Mouse (Mus musculus): ENCODE results near the gene Lrrc7. TPM values are rescaled to one million over a fixed set of nuclear protein-coding genes. Genes with fewer than 3 reads are reported as not detected.

Gene Lrrc7
- total RNA-seq (2014; rRNA removed) (29.8 and 39.5 TPM in 2 replicates), polyA plus RNA-seq (2015; fragmentation: Nextera tagmentation; extraction: Ambion mirVana) (4.9 and 7.3 TPM in 2 replicates)

GRCm38 (mm10) chr3:158561987-158562360 is at the start of gene Lrrc7:
TSS of gene Lrrc7 (minus strand) at chr3:158562221.
- Histone ChIP-seq H3K4me2 (ENCODE audit: low read depth, low read length, poor library complexity, severe bottlenecking) (peak within 1 kb of the TSS; percentile 67), H3K4me1 (ENCODE audit: insufficient read depth, low read length) (no peaks in the 10 kb centered on the region), H3K9ac (replicated peaks; ENCODE audit: low read length, poor library complexity, severe bottlenecking) (peak within 1 kb of the TSS; percentile 96), H3K27me3 (ENCODE audit: insufficient read depth, low read length) (no peaks in the 10 kb centered on the region), H3K4me3 (ENCODE audit: low read depth, low read length) (peak within 1 kb of the TSS; percentile 86), H3K27ac (ENCODE audit: low read depth, low read length) (peak within 1 kb of the TSS; percentile 96), H3K9me3 (ENCODE audit: low read length) (no peaks in the 10 kb centered on the region), H3K36me3 (ENCODE audit: insufficient read depth, low read length) (no peaks in the 10 kb centered on the region)
- whole genome bisulfite sequencing = under 1% methylated on average over 28 of the region's 28 CpGs
- TF ChIP-seq CTCF (IDR thresholded peaks at IDR 0.05) = peak; percentile 67
- DNase-seq (ENCODE audit: low spot score) = peak; percentile 80
- peak; percentile 89 for ATAC-seq (ENCODE audit: low FRiP score)

- no peaks in the 10 kb centered on the region for H3K4me1 ChIP-seq (ENCODE audit: insufficient read depth, low read length)
- H3K27ac ChIP-seq (ENCODE audit: low read depth, low read length) = no peak overlapping the region
- no peak overlapping the region for H3K9ac ChIP-seq (replicated peaks; ENCODE audit: low read length, poor library complexity, severe bottlenecking)
- H3K9me3 ChIP-seq (ENCODE audit: low read length) = no peaks in the 10 kb centered on the region
- H3K27me3 ChIP-seq (ENCODE audit: insufficient read depth, low read length) = no peaks in the 10 kb centered on the region
- no peak for DNase-seq (ENCODE audit: low spot score)
- WGBS = 11% methylated on average over 1 of the region's 1 CpGs
- TF ChIP-seq CTCF (IDR thresholded peaks at IDR 0.05) = no peak
- no peak for ATAC-seq (ENCODE audit: low FRiP score)
- H3K4me2 ChIP-seq (ENCODE audit: low read depth, low read length, poor library complexity, severe bottlenecking) = no peak overlapping the region
- H3K36me3 ChIP-seq (ENCODE audit: insufficient read depth, low read length) = no peaks in the 10 kb centered on the region
- H3K4me3 ChIP-seq (ENCODE audit: low read depth, low read length) = no peak overlapping the region
Measured at GRCm38 (mm10) chr3:158607065-158607464, 45.0 kb upstream of the Lrrc7 start.

- H3K9ac ChIP-seq (replicated peaks; ENCODE audit: low read length, poor library complexity, severe bottlenecking) = no peak overlapping the region
- no peaks in the 10 kb centered on the region for H3K9me3 ChIP-seq (ENCODE audit: low read length)
- H3K4me2 ChIP-seq (ENCODE audit: low read depth, low read length, poor library complexity, severe bottlenecking) = no peak overlapping the region
- H3K27me3 ChIP-seq (ENCODE audit: insufficient read depth, low read length) = no peaks in the 10 kb centered on the region
- TF ChIP-seq CTCF (IDR thresholded peaks at IDR 0.05) = no peak
- ATAC-seq (ENCODE audit: low FRiP score) (no peak), DNase-seq (ENCODE audit: low spot score) (no peak)
- H3K27ac ChIP-seq (ENCODE audit: low read depth, low read length) = no peak overlapping the region
- H3K4me1 ChIP-seq (ENCODE audit: insufficient read depth, low read length) = no peaks in the 10 kb centered on the region
- no peaks in the 10 kb centered on the region for H3K36me3 ChIP-seq (ENCODE audit: insufficient read depth, low read length)
- H3K4me3 ChIP-seq (ENCODE audit: low read depth, low read length) = no peak overlapping the region
Measured at GRCm38 (mm10) chr3:158605274-158605673, 43.3 kb upstream of the Lrrc7 start.

- Histone ChIP-seq H3K36me3 (ENCODE audit: insufficient read depth, low read length) (no peaks in the 10 kb centered on the region), H3K27ac (ENCODE audit: low read depth, low read length) (peak overlapping the region; percentile 96), H3K27me3 (ENCODE audit: insufficient read depth, low read length) (no peaks in the 10 kb centered on the region), H3K4me1 (ENCODE audit: insufficient read depth, low read length) (no peaks in the 10 kb centered on the region), H3K4me2 (ENCODE audit: low read depth, low read length, poor library complexity, severe bottlenecking) (peak overlapping the region; percentile 67), H3K9ac (replicated peaks; ENCODE audit: low read length, poor library complexity, severe bottlenecking) (peak overlapping the region; percentile 96), H3K9me3 (ENCODE audit: low read length) (no peaks in the 10 kb centered on the region), H3K4me3 (ENCODE audit: low read depth, low read length) (peak overlapping the region; percentile 86)
- under 1% methylated on average over 26 of the region's 55 CpGs for WGBS
- peak; percentile 81 for ATAC-seq (ENCODE audit: low FRiP score)
- DNase-seq (ENCODE audit: low spot score) = peak; percentile 77
- TF ChIP-seq CTCF (IDR thresholded peaks at IDR 0.05) = no peak
Measured at GRCm38 (mm10) chr3:158561256-158561986, 600 bp downstream of the Lrrc7 start.

GRCm38 (mm10) chr3:158560891-158561255 is 1.1 kb downstream of the Lrrc7 start:
- ATAC-seq (ENCODE audit: low FRiP score) = no peak
- H3K4me3 ChIP-seq (ENCODE audit: low read depth, low read length) = peak overlapping the region; percentile 86
- H3K36me3 ChIP-seq (ENCODE audit: insufficient read depth, low read length) = no peaks in the 10 kb centered on the region
- H3K4me2 ChIP-seq (ENCODE audit: low read depth, low read length, poor library complexity, severe bottlenecking) = peak overlapping the region; percentile 67
- under 1% methylated on average over 15 of the region's 16 CpGs for WGBS
- no peak for TF ChIP-seq CTCF (IDR thresholded peaks at IDR 0.05)
- no peaks in the 10 kb centered on the region for H3K27me3 ChIP-seq (ENCODE audit: insufficient read depth, low read length)
- no peaks in the 10 kb centered on the region for H3K9me3 ChIP-seq (ENCODE audit: low read length)
- peak overlapping the region; percentile 96 for H3K27ac ChIP-seq (ENCODE audit: low read depth, low read length)
- H3K9ac ChIP-seq (replicated peaks; ENCODE audit: low read length, poor library complexity, severe bottlenecking) = peak overlapping the region; percentile 96
- DNase-seq (ENCODE audit: low spot score) = peak; percentile 51
- H3K4me1 ChIP-seq (ENCODE audit: insufficient read depth, low read length) = no peaks in the 10 kb centered on the region

Data from midbrain, postnatal 0 days (tissue).